Mouse (Mus musculus): Measurements from ENCODE around the gene Tom1l1. TPM values are rescaled to one million over a fixed set of nuclear protein-coding genes. Genes with fewer than 3 reads are reported as not detected.

Gene Tom1l1
- polyA plus RNA-seq, 1 experiment from 2014 or later = 24.0 TPM

DNA sequence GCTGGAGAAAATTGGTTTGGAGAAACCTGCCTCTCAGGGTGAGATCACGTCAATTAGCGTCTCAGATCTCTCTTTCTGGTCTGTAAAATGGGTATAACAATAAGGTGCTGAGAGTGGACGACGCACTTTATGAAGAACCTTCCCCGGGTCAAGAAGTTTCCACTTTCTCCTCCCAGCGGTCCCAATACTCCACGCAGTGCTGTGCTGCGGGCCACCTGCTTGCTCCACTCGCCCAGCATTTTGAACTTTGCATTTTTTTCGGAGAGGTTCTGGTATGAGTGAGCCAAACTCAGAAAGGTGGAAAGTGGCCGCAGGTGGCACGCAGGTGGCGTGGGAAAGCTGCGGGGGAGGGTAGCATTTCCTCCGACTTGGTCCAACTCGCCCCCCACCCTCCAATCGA lies 1.1 kb downstream of the Tom1l1 start:
- Histone ChIP-seq H3K9ac (replicated peaks) (peak overlapping the region; percentile 78), H3K27ac (ENCODE audit: low read depth) (peak overlapping the region; percentile 67), H3K9me3 (ENCODE audit: low read length) (no peaks in the 10 kb centered on the region), H3K4me3 (ENCODE audit: low read depth, low read length) (peak overlapping the region; percentile 82), H3K36me3 (replicated peaks; ENCODE audit: insufficient read depth, low read length) (peaks cover 13% of the 10 kb centered on the region; the same call in 1 of the 2 replicates), H3K27me3 (ENCODE audit: insufficient read depth, low read length) (no peaks in the 10 kb centered on the region), H3K4me1 (ENCODE audit: insufficient read depth) (peaks cover 24% of the 10 kb centered on the region), H3K4me2 (ENCODE audit: low read depth, low read length) (peak overlapping the region; percentile 85)
- 2% methylated on average over 16 of the region's 17 CpGs for WGBS (ENCODE audit: insufficient replicate concordance)
- ATAC-seq (peak; percentile 74), DNase-seq (no peak)
- no peak for TF ChIP-seq EP300 (IDR thresholded peaks at IDR 0.05; ENCODE audit: low read depth)
- TF ChIP-seq CTCF (IDR thresholded peaks at IDR 0.05; ENCODE audit: low read depth) = no peak

DNA sequence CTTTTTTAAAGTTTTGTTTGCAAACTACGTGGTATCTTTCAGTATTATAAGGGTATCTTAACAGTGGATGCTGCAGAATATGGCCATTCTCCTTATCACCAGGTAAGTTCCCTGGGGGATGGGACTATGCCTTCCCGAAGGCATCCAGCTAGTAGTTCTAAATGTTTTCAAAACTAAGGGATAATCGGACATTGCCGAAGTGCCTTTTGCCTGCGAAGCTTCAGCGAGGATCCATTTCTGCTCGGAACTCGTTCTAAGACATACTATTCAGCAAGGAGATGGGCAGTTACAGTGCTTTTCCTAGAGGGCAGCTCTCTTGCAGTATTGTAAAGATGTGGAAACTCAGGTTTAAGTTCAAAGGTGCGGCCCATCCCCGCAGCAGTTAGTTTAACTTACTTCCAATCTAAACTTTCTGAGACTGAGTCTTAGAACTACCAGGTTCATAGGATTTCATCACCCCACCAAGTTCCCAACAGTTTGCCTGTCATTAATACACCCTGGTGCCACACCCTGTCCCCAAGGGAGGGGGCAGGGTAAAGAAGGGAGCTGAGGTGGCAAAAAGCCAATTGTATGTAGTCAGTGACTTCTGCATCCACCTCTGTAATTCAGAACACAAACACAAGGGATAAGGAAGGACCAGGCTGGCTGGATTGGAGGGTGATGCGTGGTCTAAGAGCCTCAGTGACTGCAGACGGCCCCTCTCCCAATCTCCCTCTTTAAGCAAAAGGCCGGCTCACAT lies 1.7 kb downstream of the Tom1l1 start:
- peak overlapping the region; percentile 67 for H3K27ac ChIP-seq (ENCODE audit: low read depth)
- peaks cover 13% of the 10 kb centered on the region; the same call in 1 of the 2 replicates for H3K36me3 ChIP-seq (replicated peaks; ENCODE audit: insufficient read depth, low read length)
- H3K9ac ChIP-seq (replicated peaks) = peak overlapping the region; percentile 78
- H3K4me2 ChIP-seq (ENCODE audit: low read depth, low read length) = peak overlapping the region; percentile 85
- peak overlapping the region; percentile 82 for H3K4me3 ChIP-seq (ENCODE audit: low read depth, low read length)
- 63% methylated on average over 13 of the region's 13 CpGs for WGBS (ENCODE audit: insufficient replicate concordance)
- no peaks in the 10 kb centered on the region for H3K27me3 ChIP-seq (ENCODE audit: insufficient read depth, low read length)
- ATAC-seq = peak; percentile 73
- H3K9me3 ChIP-seq (ENCODE audit: low read length) = no peaks in the 10 kb centered on the region
- no peak for TF ChIP-seq CTCF (IDR thresholded peaks at IDR 0.05; ENCODE audit: low read depth)
- TF ChIP-seq EP300 (IDR thresholded peaks at IDR 0.05; ENCODE audit: low read depth) = no peak
- peaks cover 24% of the 10 kb centered on the region for H3K4me1 ChIP-seq (ENCODE audit: insufficient read depth)
- peak; percentile 60 for DNase-seq

DNA sequence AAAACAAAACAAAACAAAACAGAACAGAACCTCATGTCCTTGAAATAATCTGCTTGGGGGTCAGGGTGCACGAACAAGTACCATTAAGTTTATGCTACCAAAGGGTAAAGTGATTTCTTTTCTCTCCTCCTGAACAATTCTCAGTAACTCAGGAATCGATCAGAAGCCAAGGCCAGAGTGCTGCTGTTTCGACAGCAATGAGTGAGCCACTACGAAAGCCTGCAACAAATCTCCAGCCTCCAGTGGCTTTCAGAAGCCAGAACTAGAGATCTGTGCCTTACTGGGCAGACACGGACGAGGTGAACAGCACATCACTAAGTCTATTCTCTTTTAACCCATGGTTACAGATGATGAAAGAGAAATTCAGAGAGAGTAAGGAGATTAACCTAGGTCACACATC lies 3.0 kb downstream of the Tom1l1 start:
- Histone ChIP-seq H3K36me3 (replicated peaks; ENCODE audit: insufficient read depth, low read length) (peaks cover 23% of the 10 kb centered on the region), H3K4me1 (ENCODE audit: insufficient read depth) (peaks cover 24% of the 10 kb centered on the region), H3K9ac (replicated peaks) (0 out of 2 replicates have a peak overlapping the region, but pooled peaks have one; percentile 78), H3K27me3 (ENCODE audit: insufficient read depth, low read length) (no peaks in the 10 kb centered on the region), H3K4me3 (ENCODE audit: low read depth, low read length) (no peak overlapping the region), H3K27ac (ENCODE audit: low read depth) (0 out of 2 replicates have a peak overlapping the region, but pooled peaks have one; percentile 5), H3K4me2 (ENCODE audit: low read depth, low read length) (peak overlapping the region; percentile 85), H3K9me3 (ENCODE audit: low read length) (no peaks in the 10 kb centered on the region)
- no peak for DNase-seq
- 58% methylated on average over 6 of the region's 6 CpGs for WGBS (ENCODE audit: insufficient replicate concordance)
- TF ChIP-seq EP300 (IDR thresholded peaks at IDR 0.05; ENCODE audit: low read depth) (no peak), CTCF (IDR thresholded peaks at IDR 0.05; ENCODE audit: low read depth) (no peak)
- ATAC-seq = no peak

DNA sequence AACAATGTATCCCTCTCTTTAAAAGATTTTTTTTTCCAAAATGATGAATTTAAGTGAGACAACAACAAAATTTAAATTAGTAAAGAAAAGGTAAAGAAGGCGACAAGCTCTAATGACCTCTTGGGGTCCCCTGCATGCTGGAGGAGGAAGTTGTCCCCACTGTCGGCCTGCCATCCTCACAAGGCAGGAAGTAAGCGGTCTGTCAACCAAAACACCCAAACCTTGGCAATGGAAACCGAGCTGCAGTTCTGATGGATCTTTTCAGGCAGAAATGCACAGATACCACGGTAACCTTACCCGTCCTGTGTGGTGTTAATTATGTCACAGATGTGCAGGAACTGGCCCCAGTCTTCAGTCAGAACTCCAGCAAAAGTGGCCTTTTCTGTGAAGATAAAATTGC lies 3.4 kb downstream of the Tom1l1 start:
- 0 out of 2 replicates have a peak overlapping the region, but pooled peaks have one; percentile 5 for H3K9ac ChIP-seq (replicated peaks)
- WGBS (ENCODE audit: insufficient replicate concordance) = 38% methylated on average over 6 of the region's 6 CpGs
- TF ChIP-seq EP300 (IDR thresholded peaks at IDR 0.05; ENCODE audit: low read depth) = no peak
- TF ChIP-seq CTCF (IDR thresholded peaks at IDR 0.05; ENCODE audit: low read depth) = no peak
- H3K36me3 ChIP-seq (replicated peaks; ENCODE audit: insufficient read depth, low read length) = peaks cover 26% of the 10 kb centered on the region
- H3K4me2 ChIP-seq (ENCODE audit: low read depth, low read length) = peak overlapping the region; percentile 85; the same call in 1 of the 2 replicates
- H3K9me3 ChIP-seq (ENCODE audit: low read length) = no peaks in the 10 kb centered on the region
- ATAC-seq (no peak), DNase-seq (no peak)
- peaks cover 24% of the 10 kb centered on the region for H3K4me1 ChIP-seq (ENCODE audit: insufficient read depth)
- H3K27ac ChIP-seq (ENCODE audit: low read depth) = 0 out of 2 replicates have a peak overlapping the region, but pooled peaks have one; percentile 5
- H3K4me3 ChIP-seq (ENCODE audit: low read depth, low read length) = no peak overlapping the region
- H3K27me3 ChIP-seq (ENCODE audit: insufficient read depth, low read length) = no peaks in the 10 kb centered on the region

DNA sequence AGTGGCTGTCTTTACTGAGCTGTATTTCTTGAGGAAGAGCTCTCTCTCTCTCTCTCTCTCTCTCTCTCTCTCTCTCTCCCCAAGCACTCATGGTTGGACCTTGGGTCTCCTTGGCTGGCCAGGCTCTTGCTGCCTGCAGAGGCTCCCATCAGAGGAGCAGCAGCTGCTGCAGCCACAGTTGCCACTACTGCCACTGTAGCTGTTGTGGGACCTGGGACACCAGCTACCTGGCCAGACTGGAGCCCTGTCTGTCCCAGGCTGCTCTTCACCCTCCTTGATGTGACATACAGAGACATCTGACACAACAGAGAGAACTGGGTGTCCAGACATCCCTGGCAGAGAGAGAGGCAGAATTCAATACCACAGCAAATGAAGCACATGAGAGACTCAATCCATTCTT lies 7.0 kb downstream of the Tom1l1 start:
- Histone ChIP-seq H3K9me3 (ENCODE audit: low read length) (no peaks in the 10 kb centered on the region), H3K4me2 (ENCODE audit: low read depth, low read length) (no peak overlapping the region), H3K4me1 (ENCODE audit: insufficient read depth) (peaks cover 16% of the 10 kb centered on the region), H3K27me3 (ENCODE audit: insufficient read depth, low read length) (no peaks in the 10 kb centered on the region), H3K4me3 (ENCODE audit: low read depth, low read length) (no peak overlapping the region), H3K9ac (replicated peaks) (no peak overlapping the region), H3K27ac (ENCODE audit: low read depth) (no peak overlapping the region), H3K36me3 (replicated peaks; ENCODE audit: insufficient read depth, low read length) (peaks cover 41% of the 10 kb centered on the region)
- TF ChIP-seq EP300 (IDR thresholded peaks at IDR 0.05; ENCODE audit: low read depth) (no peak), CTCF (IDR thresholded peaks at IDR 0.05; ENCODE audit: low read depth) (no peak)
- ATAC-seq = no peak
- no peak for DNase-seq

DNA sequence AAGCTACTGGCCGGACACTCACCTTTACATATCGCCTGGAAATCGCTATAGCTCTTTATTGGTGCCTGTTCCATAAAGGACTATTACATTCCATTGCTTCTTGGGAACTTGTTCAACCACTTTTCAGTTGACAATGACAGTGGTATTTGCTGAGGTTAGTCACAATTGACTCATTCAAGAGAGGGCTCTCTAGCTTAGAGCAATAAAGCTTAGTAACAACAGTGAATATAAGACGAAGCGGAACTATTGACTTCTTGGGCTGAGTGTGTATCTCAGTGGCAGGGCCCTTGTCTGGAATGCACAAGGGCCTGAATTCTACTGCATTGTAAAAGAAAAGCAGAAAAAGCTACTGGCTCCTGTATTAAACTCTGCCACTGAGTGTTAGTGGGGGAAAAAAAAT lies 9.6 kb downstream of the Tom1l1 start:
- no peaks in the 10 kb centered on the region for H3K9me3 ChIP-seq (ENCODE audit: low read length)
- TF ChIP-seq CTCF (IDR thresholded peaks at IDR 0.05; ENCODE audit: low read depth) (no peak), EP300 (IDR thresholded peaks at IDR 0.05; ENCODE audit: low read depth) (no peak)
- H3K4me3 ChIP-seq (ENCODE audit: low read depth, low read length) = 0 out of 2 replicates have a peak overlapping the region, but pooled peaks have one; percentile 46
- no peak overlapping the region for H3K9ac ChIP-seq (replicated peaks)
- no peak for DNase-seq
- peaks cover 16% of the 10 kb centered on the region for H3K4me1 ChIP-seq (ENCODE audit: insufficient read depth)
- H3K27me3 ChIP-seq (ENCODE audit: insufficient read depth, low read length) = no peaks in the 10 kb centered on the region
- ATAC-seq = no peak
- no peak overlapping the region for H3K27ac ChIP-seq (ENCODE audit: low read depth)
- H3K36me3 ChIP-seq (replicated peaks; ENCODE audit: insufficient read depth, low read length) = peaks cover 43% of the 10 kb centered on the region
- WGBS (ENCODE audit: insufficient replicate concordance) = 91% methylated on average over 5 of the region's 5 CpGs
- H3K4me2 ChIP-seq (ENCODE audit: low read depth, low read length) = peak overlapping the region; percentile 65
